Mouse (Mus musculus) lung, adult 2 months (tissue): Measurements from ENCODE around the gene Mlec. TPM values are rescaled to one million over a fixed set of nuclear protein-coding genes. Genes with fewer than 3 reads are reported as not detected.
A peak's percentile ranks its signal among the peaks of the same experiment; 100 is the strongest.
"Not testable (repeated sequence)": the region's sequence is repeated elsewhere in the genome, so short reads cannot be mapped to it uniquely, and the experiment has no call there.

Experiments
- DNase-seq: peaks from one replicate; pipeline ENCODE4 v3.0.0; 2022
- H3K4me1 ChIP-seq: fragments of 200-500 bp; 2 replicates; pipeline ENCODE4 v1.6.1; 2011; ENCODE audit warnings: low read length; ENCODE audit not compliant: control insufficient read depth, insufficient read depth
- H3K4me3 ChIP-seq: fragments of 200-500 bp; replicated peaks from 2 replicates; pipeline ENCODE3; 2011; ENCODE audit warnings: low read depth, mild to moderate bottlenecking, control low read depth, low read length; ENCODE audit errors: extremely low read depth
- CTCF ChIP-seq: fragments of 200-500 bp; IDR thresholded peaks from 2 replicates; pipeline ENCODE4 v1.5.1; 2011; ENCODE audit warnings: mild to moderate bottlenecking, low read length, control low read depth; ENCODE audit not compliant: insufficient read depth
- POLR2A ChIP-seq: fragments of 200-500 bp; IDR thresholded peaks from 2 replicates; pipeline ENCODE4 v1.6.1; 2011; ENCODE audit warnings: low read depth, mild to moderate bottlenecking, control low read depth, low read length, borderline replicate concordance; ENCODE audit errors: extremely low read depth
- WGBS: fragments of 180-500 bp; shearing (Covaris S2); methylation state at CpG from one replicate; pipeline ENCODE4 v1.1.7; 2018; 5-methylcytosine and 5-hydroxymethylcytosine counted together
- polyA plus RNA-seq: library from polyadenylated mRNA; depleted of rRNA; stranded (reverse); fragments of >200 nt; gene quantifications from 2 replicates; pipeline ENCODE4 v1.2.3, GENCODE M21; 2012

Gene Mlec
- polyA plus RNA-seq, 1 experiment, result 53.8 TPM

DNA sequence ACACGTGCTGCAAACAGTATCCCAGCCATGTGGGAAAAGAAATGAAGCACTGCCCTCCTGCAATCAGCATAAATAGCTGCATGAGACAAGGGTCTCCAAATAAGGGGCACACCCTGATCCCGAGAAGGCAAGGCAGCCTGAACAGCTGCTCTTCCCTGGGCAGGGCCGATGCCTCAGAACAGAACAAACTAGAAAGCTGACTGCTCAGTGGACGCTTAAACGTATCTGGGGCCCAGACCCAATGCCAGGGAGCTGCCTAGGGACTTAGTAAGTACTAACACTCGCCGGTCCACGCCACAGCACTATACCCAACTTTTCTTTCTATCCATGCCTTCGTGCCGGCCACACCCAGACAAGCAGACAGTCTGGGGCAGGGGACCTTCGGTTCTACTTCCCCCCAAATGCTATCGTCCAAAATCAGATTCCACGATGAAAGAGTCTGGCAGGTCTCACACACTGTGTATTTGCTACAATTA lies 2.8 kb downstream of the Mlec start:
- no peak for DNase-seq
- H3K4me3 ChIP-seq, result peak overlapping the region; percentile 19
- peaks cover 25% of the 10 kb centered on the region for H3K4me1 ChIP-seq
- WGBS, result 37% methylated on average over 13 of the region's 13 CpGs
- no peak for TF ChIP-seq CTCF
- no peak for TF ChIP-seq POLR2A

DNA sequence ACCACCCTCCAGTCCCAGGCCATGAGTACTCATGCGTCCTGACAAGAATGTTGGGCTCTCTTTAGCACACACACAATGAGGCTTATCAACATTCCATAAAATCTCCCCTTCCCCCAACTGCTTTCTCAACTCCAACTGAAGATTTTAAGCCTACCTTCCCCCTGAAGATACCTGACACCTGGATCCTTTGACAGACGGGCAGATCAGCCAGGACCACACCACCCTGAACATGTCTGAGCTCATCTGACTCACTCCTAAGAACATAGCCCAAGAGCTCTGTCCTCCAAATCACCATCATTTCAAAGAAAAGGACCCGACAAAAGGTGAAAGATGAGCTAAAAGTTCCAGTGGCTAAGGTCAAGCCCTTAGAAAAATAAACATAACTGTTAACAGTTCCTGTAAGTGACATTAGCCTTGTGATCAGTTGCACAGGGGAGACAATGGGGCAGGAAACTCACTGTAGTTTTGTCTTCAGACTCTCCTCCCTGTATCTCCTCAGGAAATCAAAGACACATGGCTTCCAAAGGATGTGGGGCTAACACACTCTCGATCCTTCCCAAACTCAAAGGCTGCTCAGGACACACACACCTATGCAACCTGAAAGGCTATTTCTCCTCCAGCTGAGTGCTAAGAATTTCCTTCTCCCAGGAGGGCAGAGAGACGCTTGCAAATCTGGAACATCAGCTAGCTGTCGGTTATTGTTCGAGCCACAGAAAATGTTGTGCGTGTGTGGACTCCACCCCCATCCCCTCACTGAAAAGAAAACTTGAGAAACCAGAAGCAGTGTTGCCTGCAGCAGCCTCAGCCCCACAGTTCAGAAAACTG lies 5.6 kb downstream of the Mlec start:
- 25% methylated on average over 8 of the region's 8 CpGs for WGBS
- no peak for DNase-seq
- TF ChIP-seq CTCF (no peak), POLR2A (no peak)
- Histone ChIP-seq H3K4me3 (no peak overlapping the region), H3K4me1 (peaks cover 27% of the 10 kb centered on the region)

DNA sequence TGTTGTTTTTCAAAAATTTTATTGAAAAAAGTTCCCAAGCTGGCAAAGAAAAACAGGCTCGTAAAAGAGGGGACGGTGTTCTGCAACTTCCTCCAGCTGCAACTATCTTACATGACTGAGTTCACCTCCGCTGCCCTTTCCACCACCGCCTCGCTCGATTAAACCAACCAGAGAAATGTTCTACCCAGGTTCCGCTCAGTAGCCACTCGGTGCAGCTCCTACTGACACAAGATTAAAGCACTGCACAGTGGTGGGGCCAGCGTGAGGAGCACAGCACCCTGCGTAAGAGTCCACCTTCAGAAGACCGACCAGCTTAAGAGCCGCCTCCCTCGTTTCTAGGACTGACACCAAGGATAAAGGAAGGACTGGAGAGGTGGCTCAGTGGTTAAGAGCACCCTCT lies 6.5 kb downstream of the Mlec start:
- DNase-seq, result no peak
- peaks cover 26% of the 10 kb centered on the region for H3K4me1 ChIP-seq
- no peak overlapping the region for H3K4me3 ChIP-seq
- 77% methylated on average over 13 of the region's 13 CpGs for WGBS
- TF ChIP-seq POLR2A, result no peak
- no peak for TF ChIP-seq CTCF

DNA sequence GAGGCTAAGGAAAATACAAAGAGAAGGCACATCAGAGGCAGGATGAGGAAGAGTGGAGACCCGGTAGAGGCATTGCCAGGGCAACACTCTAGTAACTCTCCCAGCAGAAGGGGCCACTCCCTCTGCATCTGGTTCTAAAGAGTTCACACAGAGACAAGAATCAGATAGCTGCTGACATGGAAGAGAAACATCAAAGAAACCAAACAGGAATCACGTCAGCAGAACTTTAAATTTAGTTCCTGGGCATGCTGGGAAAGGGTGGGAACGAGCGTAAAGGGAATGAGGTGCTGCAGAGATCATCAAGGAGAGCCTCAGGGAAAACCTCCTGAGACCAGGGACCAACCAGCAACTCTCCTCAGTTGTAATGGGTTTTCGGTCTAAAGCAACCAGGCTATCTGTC lies 7.0 kb downstream of the Mlec start:
- H3K4me3 ChIP-seq, result no peak overlapping the region
- DNase-seq, result no peak
- TF ChIP-seq POLR2A (no peak), CTCF (no peak)
- WGBS, result 64% methylated on average over 5 of the region's 5 CpGs
- peaks cover 24% of the 10 kb centered on the region for H3K4me1 ChIP-seq

DNA sequence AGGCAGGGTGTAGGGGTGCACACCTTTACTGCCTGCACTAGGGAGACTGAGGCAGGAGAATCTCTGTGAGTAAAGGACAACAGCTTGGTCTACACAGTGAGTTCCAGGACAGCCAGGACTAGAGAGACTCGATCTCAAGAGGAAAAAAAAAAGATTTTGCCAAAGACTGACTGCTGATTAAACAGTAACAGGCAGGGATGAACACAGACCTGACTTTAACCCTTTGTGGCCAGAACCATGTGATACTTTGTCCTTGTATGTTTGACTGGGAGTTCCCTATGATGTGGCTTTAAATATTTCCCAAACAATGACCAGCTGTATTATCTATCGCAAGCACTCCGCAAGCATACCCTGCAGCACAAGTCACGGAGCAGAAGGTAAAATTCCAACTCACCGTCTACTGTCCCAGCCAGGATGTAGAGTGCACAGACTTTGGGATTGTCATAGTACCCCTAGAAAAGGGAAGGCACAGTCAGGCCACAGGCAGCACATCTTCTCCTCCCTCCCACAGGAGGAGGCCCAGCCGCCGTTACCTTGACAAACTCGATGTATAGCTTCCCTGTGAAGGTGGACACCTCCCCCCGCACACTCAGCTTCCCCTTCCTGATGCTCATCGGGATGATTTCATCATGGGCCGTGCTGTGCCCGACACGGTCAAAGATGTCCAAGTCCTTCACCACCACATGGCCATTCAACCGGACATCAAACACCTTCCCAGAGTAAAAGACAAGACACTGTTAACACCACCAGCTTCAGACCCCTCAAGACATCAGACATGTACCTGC lies 8.1 kb downstream of the Mlec start:
- H3K4me3 ChIP-seq, result no peak overlapping the region
- no peak for TF ChIP-seq POLR2A
- TF ChIP-seq CTCF, result no peak
- 90% methylated on average over 14 of the region's 14 CpGs for WGBS
- H3K4me1 ChIP-seq, result peaks cover 22% of the 10 kb centered on the region
- DNase-seq, result no peak

DNA sequence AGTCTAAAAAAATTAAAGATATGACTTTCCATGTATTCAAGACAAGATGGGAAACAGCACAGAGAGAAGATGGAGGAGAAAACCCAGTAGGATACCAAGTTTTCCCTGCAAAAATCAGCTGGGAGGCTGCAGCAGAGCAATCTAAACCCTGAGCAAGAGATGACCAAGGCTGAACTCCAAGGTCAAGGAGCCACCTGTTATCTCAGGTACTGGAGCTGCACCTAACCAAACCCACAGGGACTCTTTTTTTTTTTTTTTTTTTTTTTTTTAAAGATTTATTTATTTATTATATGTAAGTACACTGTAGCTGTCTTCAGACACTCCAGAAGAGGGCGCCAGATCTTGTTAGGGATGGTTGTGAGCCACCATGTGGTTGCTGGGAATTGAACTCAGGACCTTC lies 9.1 kb downstream of the Mlec start:
- not testable (repeated sequence) for DNase-seq, H3K4me3 ChIP-seq
- peaks cover 18% of the 10 kb centered on the region for H3K4me1 ChIP-seq
- WGBS, result no CpG with 5 or more reads among the region's 1 CpGs

DNA sequence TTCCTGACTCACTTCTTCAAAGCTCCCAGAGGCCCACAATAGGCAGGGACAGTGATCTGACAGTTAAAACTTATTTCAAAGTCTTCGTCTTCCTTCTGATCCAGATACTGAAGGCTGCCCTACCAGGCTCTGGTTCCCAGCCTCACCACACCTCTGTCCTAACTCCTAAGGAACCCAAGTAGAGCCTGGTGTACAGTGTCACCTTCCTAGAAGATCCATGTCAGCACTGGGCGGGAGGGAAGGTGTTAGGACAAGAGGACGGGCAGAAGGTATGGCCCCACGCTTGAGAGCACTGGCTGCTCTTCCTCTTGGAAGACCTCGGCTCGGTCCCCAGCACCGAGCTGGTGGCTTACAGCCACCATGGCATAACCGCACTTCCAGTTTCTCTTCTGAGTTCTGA lies 9.6 kb downstream of the Mlec start:
- H3K4me1 ChIP-seq, result peaks cover 14% of the 10 kb centered on the region
- DNase-seq, result no peak
- H3K4me3 ChIP-seq, result no peak overlapping the region
- no peak for TF ChIP-seq CTCF
- TF ChIP-seq POLR2A, result no peak
- WGBS, result 93% methylated on average over 8 of the region's 8 CpGs

DNA sequence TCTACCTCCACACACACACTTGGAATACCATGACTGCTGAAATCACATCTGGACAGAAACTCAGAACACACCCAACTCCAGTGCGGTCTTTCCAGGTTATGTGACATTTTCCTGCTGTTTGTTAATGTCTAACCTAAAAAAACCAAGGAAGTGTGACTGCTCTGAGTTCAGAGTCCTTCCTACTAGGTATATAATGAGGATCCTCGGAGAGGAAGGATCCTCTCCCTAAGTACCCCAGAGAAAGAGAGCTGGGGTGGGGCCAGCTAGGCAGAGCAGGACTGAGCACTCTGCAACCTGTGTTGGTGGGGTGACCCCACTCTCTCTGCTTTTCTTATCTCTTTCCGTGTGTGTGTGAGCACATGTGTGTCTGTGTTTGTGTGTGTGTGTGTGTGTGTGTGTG lies 10.6 kb downstream of the Mlec start:
- DNase-seq, result no peak
- WGBS, result 69% methylated on average over 3 of the region's 3 CpGs

DNA sequence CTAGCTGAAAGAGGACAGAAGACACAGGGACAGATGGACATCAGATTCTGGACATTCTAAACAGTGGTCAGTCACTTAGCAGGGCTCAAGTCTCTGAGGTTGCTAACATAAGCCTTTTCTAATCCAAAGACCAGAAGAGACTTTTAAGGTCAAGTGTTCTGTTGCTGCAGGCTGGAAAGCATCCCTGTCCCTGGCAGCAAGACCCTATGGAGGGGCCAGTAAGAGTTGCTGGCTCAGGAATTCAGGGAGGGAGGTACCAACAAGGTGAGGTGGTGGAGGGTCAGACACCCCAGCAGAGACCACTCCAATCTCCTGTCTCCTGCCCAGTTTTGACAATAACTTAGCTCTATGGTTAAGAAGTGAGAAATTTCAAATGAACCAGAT lies 11.2 kb downstream of the Mlec start:
- H3K4me1 ChIP-seq, result peaks cover 5% of the 10 kb centered on the region
- TF ChIP-seq POLR2A (no peak), CTCF (no peak)
- DNase-seq, result no peak
- H3K4me3 ChIP-seq, result no peak overlapping the region

More for the DNA sequence above, 10.6 kb downstream of the Mlec start:
- Histone ChIP-seq H3K4me1 (peaks cover 8% of the 10 kb centered on the region), H3K4me3 (no peak overlapping the region)
- TF ChIP-seq CTCF (no peak), POLR2A (no peak)

DNA sequence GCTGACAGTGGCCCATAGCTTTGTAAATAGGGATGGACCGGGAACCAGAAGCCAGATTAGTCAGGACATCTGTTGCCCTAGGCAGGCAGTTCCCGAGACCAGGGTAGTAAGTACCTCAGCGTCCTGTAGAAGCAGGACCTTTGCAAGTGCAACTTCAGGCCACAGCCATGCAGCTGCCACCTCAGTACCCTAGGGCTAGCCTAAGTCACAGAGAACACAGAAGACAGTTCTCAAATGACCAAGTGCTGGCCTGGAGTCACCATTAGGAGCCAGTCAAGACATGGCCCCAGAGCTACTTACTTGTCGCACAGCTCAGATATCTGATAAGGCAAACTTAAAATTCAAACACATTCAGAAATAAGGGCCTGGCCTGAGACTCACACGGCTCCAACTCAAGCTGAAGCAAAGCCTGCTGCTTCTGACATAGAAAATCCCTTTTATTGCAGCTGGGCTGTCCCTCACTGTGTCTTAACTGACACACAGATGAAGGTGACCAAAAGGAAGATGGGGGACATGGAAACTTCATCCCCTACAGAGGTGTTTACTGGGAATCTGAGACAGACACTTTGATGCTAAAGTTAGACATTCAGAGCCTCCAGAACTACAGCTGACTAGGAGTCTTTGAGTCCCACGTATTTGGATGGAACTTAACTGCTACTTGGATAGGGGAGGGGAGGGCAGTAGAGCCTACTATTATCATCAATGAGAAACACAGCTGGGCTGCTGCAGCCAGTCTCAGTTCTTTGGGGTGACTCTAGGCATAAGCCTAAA lies 11.8 kb downstream of the Mlec start:
- no peak for DNase-seq
- H3K4me3 ChIP-seq, result no peak overlapping the region
- 72% methylated on average over 6 of the region's 6 CpGs for WGBS
- peaks cover 5% of the 10 kb centered on the region for H3K4me1 ChIP-seq
- no peak for TF ChIP-seq POLR2A
- TF ChIP-seq CTCF, result no peak
